Mouse (Mus musculus) yolk sac, embryonic 10.5 days (tissue): Measurements from ENCODE around the gene Pde7b.

Source experiments
- DNase-seq: peaks from one replicate; pipeline ENCODE4 v3.0.0-alpha.2; 2017; ENCODE audit warnings: low spot score

Gene Pde7b

GRCm38 (mm10) chr10:20724906-20725305 is at the start of gene Pde7b:
TSS of gene Pde7b (minus strand) at chr10:20725078.
- peak; percentile 50 for DNase-seq

- no peak for DNase-seq
Observed at GRCm38 (mm10) chr10:20772056-20772455, 47.2 kb upstream of the Pde7b start.

- DNase-seq = no peak
Observed at GRCm38 (mm10) chr10:20770418-20770888, 45.6 kb upstream of the Pde7b start.

DNA sequence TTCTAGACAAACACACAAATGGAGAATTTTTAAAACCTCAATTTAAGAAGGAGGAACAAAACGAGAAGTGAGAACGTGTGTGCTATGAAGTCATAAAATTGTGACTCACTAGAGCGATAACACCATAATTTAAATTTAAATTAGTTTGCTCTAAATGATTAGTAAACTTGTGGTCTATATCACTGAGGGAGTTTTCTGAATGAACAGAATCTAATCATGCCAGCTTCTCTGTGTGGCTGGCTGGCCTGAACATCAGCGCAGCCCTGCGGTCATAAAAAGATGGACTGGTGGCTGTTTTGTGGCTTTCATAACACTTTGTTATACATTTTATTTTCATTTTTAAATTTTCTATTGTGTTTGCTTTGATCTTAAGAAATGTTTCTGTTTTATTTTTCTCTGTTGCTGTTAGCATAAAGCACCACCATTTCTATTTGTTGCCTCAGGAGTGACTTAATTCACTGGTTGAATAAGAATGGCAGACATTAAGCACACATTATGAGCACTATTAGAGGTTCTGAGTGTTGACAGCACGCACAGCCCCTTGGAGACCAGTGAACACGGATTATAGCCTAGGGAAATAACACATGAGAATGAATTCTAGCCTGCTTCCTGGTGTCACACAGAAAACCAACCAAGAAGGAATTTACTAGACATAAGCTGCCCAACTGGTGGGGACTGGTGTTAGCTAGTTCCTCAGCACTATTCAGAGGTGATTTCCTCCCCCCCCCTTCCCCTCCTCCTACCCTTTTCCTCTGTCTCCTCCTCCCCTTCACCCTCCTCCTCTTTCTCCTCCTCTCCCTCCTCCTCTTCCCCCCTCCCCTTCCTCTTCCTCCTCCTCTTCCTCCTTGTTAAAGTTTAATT is 44.9 kb upstream of the Pde7b start:
- DNase-seq = no peak

GRCm38 (mm10) chr10:20764352-20764751 is 39.5 kb upstream of the Pde7b start:
- DNase-seq = no peak

DNA sequence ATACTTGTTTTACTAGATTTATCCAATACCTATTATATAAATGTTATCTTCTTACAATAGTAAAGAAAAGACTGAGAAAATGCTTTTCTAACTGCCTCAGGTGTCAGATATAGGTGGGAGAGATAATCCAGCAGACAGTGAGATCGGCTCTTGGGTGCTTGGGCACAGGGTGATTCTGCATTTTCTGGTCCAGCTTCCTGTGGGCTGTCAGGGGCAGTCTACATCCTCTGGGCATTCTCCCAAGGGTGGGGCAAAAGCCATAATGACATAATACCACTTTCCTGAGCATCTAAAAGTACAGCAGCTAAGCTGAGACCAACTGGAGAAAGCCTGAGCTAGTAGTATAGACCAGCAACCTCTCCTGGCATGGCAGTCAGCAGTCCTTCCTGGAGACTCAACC is 34.1 kb upstream of the Pde7b start:
- DNase-seq = no peak

- no peak for DNase-seq
Observed at GRCm38 (mm10) chr10:20758259-20758658, 33.4 kb upstream of the Pde7b start.

DNA sequence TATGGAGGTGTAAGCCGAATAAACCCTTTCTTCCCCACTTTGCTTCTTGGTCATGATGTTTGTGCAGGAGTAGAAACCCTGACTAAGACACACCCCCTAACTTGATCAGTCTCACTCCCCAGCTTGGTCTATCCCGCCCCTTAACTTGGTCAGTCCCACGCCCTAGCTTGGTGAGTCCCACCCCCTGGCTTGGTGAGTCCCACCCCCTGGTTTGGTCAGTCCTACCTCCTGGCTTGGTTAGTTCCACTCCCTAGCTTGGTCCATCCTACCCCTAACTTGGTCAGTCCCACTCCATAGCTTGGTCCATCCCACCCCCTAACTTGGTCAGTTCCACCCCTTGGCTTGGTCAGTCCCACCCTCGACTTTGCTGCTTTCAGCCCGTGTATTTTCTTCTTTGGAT is 31.3 kb upstream of the Pde7b start:
- no peak for DNase-seq

DNA sequence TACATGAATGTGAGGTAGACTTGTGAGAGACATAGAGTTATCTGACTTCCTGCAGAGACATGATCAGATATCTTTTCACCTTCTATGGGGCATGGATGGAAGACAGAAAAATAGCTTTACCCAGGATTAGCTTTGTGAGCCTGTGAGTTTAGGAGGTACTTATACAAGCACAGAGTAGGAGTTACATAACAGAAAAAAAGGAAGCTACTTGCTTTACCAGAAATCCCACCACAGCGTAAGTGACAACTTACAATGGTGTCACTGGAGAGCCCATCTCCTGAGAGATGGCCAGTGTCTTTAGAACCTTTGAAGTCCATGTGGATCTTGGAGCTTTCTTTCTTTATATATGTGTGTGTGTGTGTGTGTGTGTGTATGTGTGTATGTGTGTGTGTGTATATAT is 28.0 kb upstream of the Pde7b start:
- DNase-seq = no peak

DNA sequence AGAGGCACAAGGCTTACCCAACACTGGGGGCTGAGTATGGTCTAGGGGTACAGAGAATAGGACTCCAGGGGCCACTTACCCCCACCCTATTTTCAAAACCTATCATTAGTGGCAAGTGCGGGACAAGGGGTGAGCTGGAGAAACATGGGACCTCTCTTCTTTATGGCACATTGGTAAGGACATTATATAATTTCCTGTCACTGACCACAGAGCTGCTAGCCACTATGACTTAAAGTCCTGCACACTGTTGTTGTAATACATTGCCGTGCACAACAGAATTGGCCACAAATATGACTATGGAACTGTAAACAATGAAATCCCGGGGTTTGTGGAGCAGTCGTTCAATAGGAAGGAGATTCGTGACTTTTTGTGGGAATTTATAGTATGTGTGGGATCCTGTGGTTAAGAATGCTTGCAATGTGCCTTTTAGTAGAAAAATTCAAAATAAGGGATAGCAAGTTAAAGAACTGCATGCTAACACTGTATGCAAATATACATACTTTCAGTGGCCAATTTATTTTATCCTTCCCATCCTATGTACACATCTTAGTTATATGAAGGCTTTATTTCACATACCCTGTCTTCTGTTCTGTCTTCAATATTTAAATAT is 25.9 kb upstream of the Pde7b start:
- DNase-seq = no peak

DNA sequence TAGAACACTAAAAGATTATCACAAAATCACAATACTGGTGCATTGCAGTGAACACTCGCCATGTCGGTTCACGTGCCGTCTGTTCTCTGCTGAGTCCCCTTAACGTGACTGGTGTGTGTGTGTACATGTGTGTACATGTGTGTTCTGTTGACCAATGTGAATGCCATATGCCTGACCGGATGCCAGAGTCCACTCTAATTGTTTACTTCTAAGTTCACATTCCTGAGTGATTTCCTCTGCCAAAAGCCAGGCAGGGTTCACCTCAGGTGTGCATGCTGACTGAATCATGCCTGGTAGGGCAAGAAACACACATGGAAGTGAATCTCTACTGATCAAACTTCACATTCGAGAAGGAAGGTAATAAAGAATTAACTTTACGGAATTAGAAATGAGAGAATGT is 24.1 kb upstream of the Pde7b start:
- DNase-seq = no peak

DNA sequence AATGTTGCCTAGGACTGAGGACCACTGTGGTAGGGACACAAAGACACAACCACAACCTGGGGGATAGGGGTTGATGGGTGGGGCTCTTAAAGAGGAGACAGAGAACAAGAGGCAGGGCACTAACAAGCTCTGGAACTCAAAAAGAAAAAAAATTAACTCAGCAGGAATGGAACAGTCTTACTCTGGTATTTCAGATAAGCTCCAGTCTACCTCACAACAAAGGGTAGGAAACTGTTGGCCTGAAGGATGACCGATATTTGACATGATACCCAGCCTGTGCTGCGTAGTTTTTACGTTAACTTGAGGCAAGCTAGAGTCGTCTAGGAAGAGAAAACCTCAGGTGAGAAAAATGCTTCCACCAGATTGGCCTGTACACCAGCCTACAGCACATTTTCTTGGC is 22.4 kb upstream of the Pde7b start:
- DNase-seq = no peak

DNA sequence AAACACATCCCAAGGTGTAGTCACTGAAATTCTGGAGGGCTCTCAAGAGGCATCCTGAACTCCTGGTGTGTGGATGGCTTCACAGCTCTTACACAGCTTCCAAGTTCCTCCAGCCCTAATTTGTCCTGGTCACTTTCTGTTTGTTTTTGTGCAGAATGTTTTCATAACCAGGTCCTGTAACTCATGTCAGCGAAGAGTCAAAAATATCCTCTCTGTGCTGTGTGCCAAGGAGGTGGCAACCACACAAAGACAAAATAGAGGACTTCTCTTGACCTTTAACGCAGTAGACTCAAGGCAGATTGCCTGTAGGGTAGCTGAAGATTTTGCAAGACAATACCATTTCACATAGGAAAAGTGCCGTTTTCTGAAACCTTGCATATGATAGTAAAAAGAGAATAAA is 14.9 kb upstream of the Pde7b start:
- no peak for DNase-seq

DNA sequence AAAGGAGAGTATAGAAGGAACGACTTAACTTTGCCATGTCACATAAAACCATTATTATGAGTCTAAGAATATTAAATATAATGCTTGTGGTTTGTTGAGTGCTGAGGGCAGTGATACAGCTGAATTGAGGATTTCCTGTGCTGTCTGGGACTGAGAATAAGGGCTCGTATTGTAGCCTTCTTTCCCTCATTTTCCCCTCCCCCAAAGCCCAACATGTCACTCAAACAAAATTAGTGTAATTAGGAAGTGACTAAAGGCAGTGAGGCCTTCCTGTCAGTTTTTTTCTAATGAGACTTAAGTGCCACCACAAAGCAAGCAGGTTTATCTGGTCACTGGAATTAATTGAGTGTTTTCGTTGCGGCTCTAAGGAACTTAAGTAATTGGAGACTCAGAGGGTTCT is 12.3 kb upstream of the Pde7b start:
- no peak for DNase-seq

GRCm38 (mm10) chr10:20735775-20736449 is 11.0 kb upstream of the Pde7b start:
- no peak for DNase-seq

GRCm38 (mm10) chr10:20733576-20733975 is 8.7 kb upstream of the Pde7b start:
- DNase-seq = no peak

- DNase-seq = no peak
Observed at GRCm38 (mm10) chr10:20732180-20732579, 7.3 kb upstream of the Pde7b start.

DNA sequence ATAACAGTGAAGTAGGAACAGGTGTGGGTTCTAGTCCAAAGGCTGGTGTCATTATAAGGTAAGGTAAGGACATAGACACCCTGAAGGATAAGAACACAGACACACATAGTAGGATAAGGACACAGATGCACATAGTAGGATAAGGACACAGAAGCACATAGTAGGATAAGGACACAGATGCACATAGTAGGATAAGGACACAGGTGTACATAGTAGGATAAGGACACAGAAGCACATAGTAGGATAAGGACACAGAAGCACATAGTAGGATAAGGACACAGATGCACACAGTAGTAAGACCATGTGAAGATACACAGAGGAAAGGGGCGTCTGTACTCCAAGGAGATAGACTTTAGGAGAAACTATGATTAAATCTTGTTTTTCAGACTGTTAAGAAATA is 5.2 kb upstream of the Pde7b start:
- no peak for DNase-seq

GRCm38 (mm10) chr10:20725384-20725983 is 606 bp upstream of the Pde7b start:
- DNase-seq = no peak

- no peak for DNase-seq
Observed at GRCm38 (mm10) chr10:20724451-20724850, 427 bp downstream of the Pde7b start.

GRCm38 (mm10) chr10:20723962-20724361 is 916 bp downstream of the Pde7b start:
- DNase-seq = no peak

- no peak for DNase-seq
Observed at GRCm38 (mm10) chr10:20723521-20723915, 1.4 kb downstream of the Pde7b start.
